Mouse (Mus musculus) embryonic facial prominence, embryonic 13.5 days (tissue): ENCODE measurements at regions not wholly inside any gene's neighbourhood (a gene's known extent, or its start where the extent isn't known, plus 50 kb on each side); places are given as distances from the start of the nearest gene placed in this dataset.
A peak's percentile ranks its signal among the peaks of the same experiment; 100 is the strongest.

ENCODE experiments used
- ATAC-seq: fragments of 200-750 bp; cut with Nextera tagmentation; 2 replicates; pipeline ENCODE4 v1.8.0; 2017; ENCODE audit warnings: low read depth; ENCODE audit not compliant: insufficient number of reproducible peaks, insufficient read depth, low FRiP score, low TSS enrichment
- H3K27ac ChIP-seq: fragments of 300-500 bp; sonication (generic); 2 replicates; pipeline ENCODE4 v1.5.1; 2015; ENCODE audit warnings: moderate library complexity, mild to moderate bottlenecking, inconsistent platforms
- H3K27me3 ChIP-seq: fragments of 300-500 bp; sonication (generic); 2 replicates; pipeline ENCODE4 v1.6.1; 2015; ENCODE audit warnings: mild to moderate bottlenecking, inconsistent platforms
- H3K36me3 ChIP-seq: fragments of 300-500 bp; sonication (generic); 2 replicates; pipeline ENCODE4 v1.6.1; 2015; ENCODE audit warnings: mild to moderate bottlenecking, inconsistent platforms
- H3K4me1 ChIP-seq: fragments of 300-500 bp; sonication (generic); 2 replicates; pipeline ENCODE4 v1.6.1; 2015; ENCODE audit warnings: inconsistent platforms
- H3K4me2 ChIP-seq: fragments of 300-500 bp; sonication (generic); 2 replicates; pipeline ENCODE4 v1.6.1; 2015; ENCODE audit warnings: moderate library complexity, mild to moderate bottlenecking, inconsistent platforms
- H3K4me3 ChIP-seq: fragments of 300-500 bp; sonication (generic); 2 replicates; pipeline ENCODE4 v1.5.1; 2015; ENCODE audit warnings: mild to moderate bottlenecking, inconsistent platforms
- H3K9ac ChIP-seq: fragments of 300-500 bp; sonication (generic); 2 replicates; pipeline ENCODE4 v1.6.1; 2015; ENCODE audit warnings: mild to moderate bottlenecking, inconsistent platforms
- H3K9me3 ChIP-seq: fragments of 300-500 bp; sonication (generic); 2 replicates; pipeline ENCODE4 v1.6.1; 2016; ENCODE audit warnings: inconsistent platforms
- WGBS: fragments of 180-500 bp; shearing (Covaris S2); methylation state at CpG from one replicate; pipeline ENCODE4 v1.1.7; 2015; ENCODE audit warnings: mixed read lengths; 5-methylcytosine and 5-hydroxymethylcytosine counted together

DNA sequence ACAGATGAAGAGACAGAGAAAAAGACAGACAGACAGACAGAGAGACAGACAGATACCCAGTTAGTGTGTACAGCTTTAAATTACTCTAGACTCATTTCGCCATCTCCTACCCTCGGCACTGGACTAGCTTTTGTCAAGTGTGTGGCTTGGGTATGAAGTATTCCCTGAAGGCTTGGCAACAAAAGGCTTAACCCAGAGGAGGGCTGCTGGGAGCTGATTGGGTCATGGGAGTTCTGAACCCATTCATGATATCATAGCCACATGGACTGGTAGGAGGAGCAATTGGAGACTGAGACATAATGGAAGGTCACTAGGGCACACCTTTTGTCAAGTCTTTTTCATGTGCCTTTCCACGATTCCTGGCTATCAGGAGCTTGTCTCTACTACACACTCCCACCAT is 223.7 kb upstream of the Vstm2b start:
- Histone ChIP-seq H3K27ac (no peak overlapping the region), H3K4me1 (no peaks in the 10 kb centered on the region), H3K9me3 (no peaks in the 10 kb centered on the region), H3K36me3 (no peaks in the 10 kb centered on the region), H3K4me2 (no peak overlapping the region), H3K27me3 (no peaks in the 10 kb centered on the region), H3K4me3 (no peak overlapping the region), H3K9ac (no peak overlapping the region)
- 70% methylated on average over 3 of the region's 3 CpGs for WGBS
- no peak for ATAC-seq

DNA sequence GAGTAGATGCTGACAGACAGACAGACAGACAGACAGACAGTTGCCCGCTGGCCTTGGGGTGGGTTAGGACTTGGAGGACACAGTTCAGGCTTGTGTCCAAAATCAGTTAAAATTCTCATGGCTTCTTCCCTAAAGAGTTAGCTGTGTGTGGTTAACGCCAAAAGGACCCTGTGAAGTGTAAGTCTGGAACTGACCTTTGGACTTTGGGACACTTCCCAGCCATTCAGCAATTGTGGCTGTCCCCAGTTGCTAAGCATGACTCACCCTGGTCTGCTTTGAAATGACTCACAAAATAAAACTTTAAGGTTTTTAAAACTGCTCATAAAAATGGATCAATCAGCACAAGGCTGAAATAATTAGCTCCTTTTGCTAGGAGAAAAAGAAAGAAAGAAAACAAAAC is 220.5 kb upstream of the Vstm2b start:
- H3K27ac ChIP-seq = no peak overlapping the region
- no peaks in the 10 kb centered on the region for H3K9me3 ChIP-seq
- peaks cover 6% of the 10 kb centered on the region for H3K4me1 ChIP-seq
- no peak overlapping the region for H3K9ac ChIP-seq
- H3K36me3 ChIP-seq = no peaks in the 10 kb centered on the region
- WGBS = 79% methylated on average over 2 of the region's 2 CpGs
- 0 out of 2 replicates have a peak, but pooled peaks cover 3% of the 10 kb centered on the region for H3K27me3 ChIP-seq
- H3K4me2 ChIP-seq = no peak overlapping the region
- no peak for ATAC-seq
- no peak overlapping the region for H3K4me3 ChIP-seq

DNA sequence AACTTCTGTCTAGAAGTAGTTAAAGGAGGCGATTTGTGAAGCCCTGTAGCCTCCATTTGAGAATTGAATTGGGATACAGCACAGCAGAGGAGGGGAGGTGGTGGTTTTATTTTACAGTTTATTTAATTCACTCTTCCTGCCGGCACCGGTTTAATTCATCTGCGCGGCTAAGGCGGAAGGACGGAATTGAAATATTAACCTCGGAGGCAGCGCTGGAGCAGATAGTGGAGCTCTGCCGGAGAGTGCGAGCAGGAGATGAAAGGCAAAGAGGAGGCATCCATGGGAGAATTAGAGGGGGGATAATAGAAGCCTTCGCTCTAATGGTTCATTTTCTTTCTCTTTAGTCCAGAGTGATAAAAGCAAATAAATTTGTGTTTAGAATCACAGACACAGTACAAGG is 217.6 kb upstream of the Vstm2b start:
- no peaks in the 10 kb centered on the region for H3K36me3 ChIP-seq
- H3K9me3 ChIP-seq = no peaks in the 10 kb centered on the region
- no peak overlapping the region for H3K4me3 ChIP-seq
- H3K27me3 ChIP-seq = 0 out of 2 replicates have a peak, but pooled peaks cover 3% of the 10 kb centered on the region
- H3K27ac ChIP-seq = no peak overlapping the region
- no peak overlapping the region for H3K9ac ChIP-seq
- 42% methylated on average over 12 of the region's 12 CpGs for WGBS
- ATAC-seq = no peak
- peaks cover 6% of the 10 kb centered on the region for H3K4me1 ChIP-seq
- H3K4me2 ChIP-seq = peak overlapping the region; percentile 11; the same call in 1 of the 2 replicates

DNA sequence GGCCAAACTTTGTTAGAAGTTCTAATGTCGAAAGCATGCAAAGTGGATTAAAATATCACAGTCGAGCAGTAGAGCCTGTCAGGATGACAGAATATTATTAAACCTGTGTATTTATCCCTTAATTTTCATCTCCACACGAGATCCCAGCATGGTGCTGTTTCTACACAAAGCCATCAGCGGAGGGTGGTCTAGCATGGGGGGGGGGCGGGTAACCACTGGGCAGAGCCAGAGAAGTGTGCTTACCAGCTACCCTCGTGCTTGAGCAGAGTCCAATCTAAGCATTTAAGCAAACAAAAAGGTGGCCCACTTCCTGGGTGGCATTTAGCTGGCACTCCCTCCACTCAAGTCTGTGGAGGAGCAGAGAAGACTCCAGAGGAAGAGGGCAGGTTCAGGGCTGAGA is 217.1 kb upstream of the Vstm2b start:
- Histone ChIP-seq H3K27ac (no peak overlapping the region), H3K4me3 (no peak overlapping the region), H3K27me3 (0 out of 2 replicates have a peak, but pooled peaks cover 3% of the 10 kb centered on the region), H3K4me2 (peak overlapping the region; percentile 11; the same call in 1 of the 2 replicates), H3K9me3 (no peaks in the 10 kb centered on the region), H3K36me3 (no peaks in the 10 kb centered on the region), H3K4me1 (peaks cover 6% of the 10 kb centered on the region), H3K9ac (no peak overlapping the region)
- no peak for ATAC-seq
- 45% methylated on average over 6 of the region's 6 CpGs for WGBS

DNA sequence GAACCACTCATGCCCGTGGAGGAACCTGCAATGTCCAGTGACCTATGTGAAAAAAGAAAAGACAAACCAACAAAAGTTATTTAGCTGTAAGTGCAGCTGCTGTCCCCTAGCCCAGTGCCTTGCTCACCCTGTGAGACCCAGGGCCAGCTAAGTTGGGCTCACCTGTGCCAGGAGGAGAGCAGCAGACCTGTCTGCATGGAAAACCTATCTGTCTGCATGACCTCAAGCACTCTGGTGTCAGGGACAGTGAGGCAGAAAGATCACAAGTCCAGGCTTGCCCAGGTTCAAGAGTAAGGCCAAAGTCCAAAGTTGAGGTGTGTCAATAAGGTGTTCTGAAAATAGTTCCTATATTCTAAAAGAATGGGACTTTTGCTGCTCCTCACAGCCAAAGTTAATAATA is 215.0 kb upstream of the Vstm2b start:
- H3K36me3 ChIP-seq = no peaks in the 10 kb centered on the region
- peaks cover 6% of the 10 kb centered on the region for H3K4me1 ChIP-seq
- H3K27ac ChIP-seq = no peak overlapping the region
- H3K4me2 ChIP-seq = no peak overlapping the region
- 54% methylated on average over 1 of the region's 1 CpGs for WGBS
- H3K27me3 ChIP-seq = 0 out of 2 replicates have a peak, but pooled peaks cover 3% of the 10 kb centered on the region
- ATAC-seq = no peak
- H3K4me3 ChIP-seq = no peak overlapping the region
- H3K9ac ChIP-seq = no peak overlapping the region
- H3K9me3 ChIP-seq = no peaks in the 10 kb centered on the region

DNA sequence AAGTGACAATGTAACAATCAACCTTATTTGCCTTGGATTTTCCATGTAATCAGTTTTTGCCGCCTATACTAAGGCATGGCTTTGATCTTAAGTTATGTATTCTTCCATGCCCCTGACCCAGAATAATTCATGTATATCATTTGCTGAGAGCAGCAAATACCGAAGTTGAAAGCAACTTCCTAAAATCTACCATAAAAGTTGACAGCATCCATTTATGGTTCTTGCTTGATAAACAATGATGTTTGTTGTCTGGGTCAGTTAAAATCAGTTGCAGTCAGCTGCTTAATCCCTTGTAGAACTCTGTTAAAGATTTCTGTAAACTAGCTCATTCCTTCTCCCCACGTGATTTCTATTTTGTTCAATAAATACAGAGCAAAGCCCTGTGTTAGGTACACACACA is 214.5 kb upstream of the Vstm2b start:
- Histone ChIP-seq H3K4me3 (no peak overlapping the region), H3K9me3 (no peaks in the 10 kb centered on the region), H3K4me1 (peaks cover 6% of the 10 kb centered on the region), H3K4me2 (no peak overlapping the region), H3K27ac (no peak overlapping the region), H3K9ac (no peak overlapping the region), H3K36me3 (no peaks in the 10 kb centered on the region), H3K27me3 (0 out of 2 replicates have a peak, but pooled peaks cover 3% of the 10 kb centered on the region)
- WGBS = 52% methylated on average over 3 of the region's 3 CpGs
- no peak for ATAC-seq

DNA sequence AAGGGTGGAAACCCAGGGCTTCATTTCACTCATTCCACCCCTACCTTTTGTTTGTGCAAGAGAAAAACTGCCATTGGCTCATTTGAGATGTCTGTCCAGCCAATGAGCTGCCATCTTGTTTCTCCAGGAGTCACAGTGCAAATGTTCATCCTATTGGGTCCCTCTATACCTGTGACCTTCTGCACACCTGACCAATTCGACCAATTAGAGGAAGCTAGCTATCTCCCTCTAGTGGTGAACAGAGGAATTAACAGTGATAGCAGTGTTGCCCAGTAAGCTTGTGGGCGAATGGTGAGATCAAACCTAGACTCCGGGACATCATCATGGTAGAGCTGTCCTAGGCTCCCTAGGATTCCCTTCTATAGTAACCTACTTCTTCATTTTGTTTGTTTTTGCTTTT is 211.1 kb upstream of the Vstm2b start:
- Histone ChIP-seq H3K4me1 (no peaks in the 10 kb centered on the region), H3K9me3 (no peaks in the 10 kb centered on the region), H3K4me2 (no peak overlapping the region), H3K27ac (no peak overlapping the region), H3K27me3 (no peaks in the 10 kb centered on the region), H3K9ac (no peak overlapping the region), H3K4me3 (no peak overlapping the region), H3K36me3 (no peaks in the 10 kb centered on the region)
- ATAC-seq = no peak
- WGBS = 86% methylated on average over 3 of the region's 3 CpGs

DNA sequence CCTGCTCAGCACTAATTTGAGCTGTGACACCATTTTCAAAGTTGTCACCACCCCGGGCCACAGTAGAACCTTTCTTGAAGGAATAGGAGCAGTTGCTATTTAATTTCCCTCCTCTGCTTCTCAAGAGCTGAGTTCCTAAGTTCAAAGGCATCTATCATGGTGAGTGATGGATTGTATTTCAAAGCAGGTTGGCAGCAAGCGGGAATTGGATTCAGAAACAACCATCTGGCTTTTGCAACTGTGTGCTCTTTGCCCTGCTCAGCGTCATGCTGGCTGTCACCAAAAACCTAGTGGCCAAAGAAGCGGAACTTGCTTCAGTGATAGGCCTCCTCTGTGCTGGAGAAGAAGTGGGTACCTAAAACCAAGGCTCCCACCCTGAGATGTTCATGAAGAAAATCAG is 209.6 kb upstream of the Vstm2b start:
- no peaks in the 10 kb centered on the region for H3K9me3 ChIP-seq
- H3K4me1 ChIP-seq = no peaks in the 10 kb centered on the region
- H3K4me2 ChIP-seq = no peak overlapping the region
- no peak overlapping the region for H3K9ac ChIP-seq
- 64% methylated on average over 4 of the region's 4 CpGs for WGBS
- ATAC-seq = no peak
- no peak overlapping the region for H3K4me3 ChIP-seq
- no peak overlapping the region for H3K27ac ChIP-seq
- H3K36me3 ChIP-seq = no peaks in the 10 kb centered on the region
- no peaks in the 10 kb centered on the region for H3K27me3 ChIP-seq

DNA sequence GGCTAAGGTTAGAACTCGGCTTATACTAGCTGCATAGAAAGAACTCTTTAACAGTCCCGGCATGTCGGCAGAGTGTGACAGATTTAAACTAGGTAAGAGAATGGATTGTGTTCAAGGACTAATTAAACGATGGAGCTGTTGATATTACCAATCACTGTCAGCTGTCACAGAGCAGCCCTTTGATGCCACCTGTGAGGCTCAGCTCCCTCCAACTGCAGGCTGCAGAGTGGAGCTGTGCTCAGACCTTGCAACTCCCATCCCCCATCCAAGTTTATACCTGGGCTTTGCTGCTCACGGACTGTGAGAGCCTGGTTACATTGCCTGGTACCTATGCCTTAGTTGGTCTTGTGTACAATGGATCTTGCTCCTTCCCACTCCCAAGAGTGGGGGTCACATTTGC is 204.4 kb upstream of the Vstm2b start:
- Histone ChIP-seq H3K27ac (no peak overlapping the region), H3K9me3 (no peaks in the 10 kb centered on the region), H3K4me2 (no peak overlapping the region), H3K9ac (no peak overlapping the region), H3K4me1 (no peaks in the 10 kb centered on the region), H3K4me3 (no peak overlapping the region), H3K36me3 (no peaks in the 10 kb centered on the region), H3K27me3 (no peaks in the 10 kb centered on the region)
- no peak for ATAC-seq
- WGBS = 70% methylated on average over 5 of the region's 5 CpGs

DNA sequence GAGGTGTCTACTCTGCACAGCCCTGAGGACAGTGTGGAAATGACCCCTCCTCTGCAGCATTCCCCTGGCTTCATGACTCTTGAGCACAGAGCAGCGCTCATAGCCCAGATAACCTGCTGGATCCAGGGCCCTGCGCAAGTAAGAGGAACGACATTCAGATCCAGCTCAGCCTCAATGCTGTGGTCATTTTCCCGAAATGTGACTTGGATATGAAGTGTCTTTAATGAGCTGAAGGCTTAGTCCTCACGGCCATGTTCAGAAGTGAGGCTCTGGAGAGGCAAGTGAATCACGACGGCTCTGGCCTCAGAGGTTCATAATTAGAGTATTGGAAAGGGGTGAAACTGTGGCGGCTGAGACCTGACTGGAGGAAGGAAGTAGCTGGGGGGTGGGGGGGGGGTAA is 200.6 kb upstream of the Vstm2b start:
- Histone ChIP-seq H3K4me1 (no peaks in the 10 kb centered on the region), H3K27me3 (no peaks in the 10 kb centered on the region), H3K4me2 (no peak overlapping the region), H3K9ac (no peak overlapping the region), H3K36me3 (no peaks in the 10 kb centered on the region), H3K4me3 (no peak overlapping the region), H3K9me3 (no peaks in the 10 kb centered on the region), H3K27ac (no peak overlapping the region)
- WGBS = 73% methylated on average over 8 of the region's 8 CpGs
- ATAC-seq = no peak

DNA sequence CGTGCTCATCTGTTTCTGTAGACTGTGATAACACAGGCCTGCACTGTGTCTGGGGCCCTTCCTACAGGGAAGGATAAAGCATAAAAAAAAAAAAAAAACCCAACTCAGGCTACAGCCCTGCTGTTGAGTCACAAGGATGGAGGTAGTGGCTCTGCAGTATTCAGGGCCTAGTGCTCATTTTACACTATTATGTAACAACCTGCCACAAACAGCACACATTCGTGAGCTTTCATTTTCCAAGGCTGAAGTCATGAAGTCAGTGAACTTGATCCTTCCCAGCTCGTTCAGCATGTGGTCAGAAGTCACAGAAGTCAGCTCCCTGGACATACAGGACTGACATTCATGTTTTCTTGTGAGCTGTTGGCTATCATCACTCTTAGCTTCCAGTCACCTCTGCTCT is 199.8 kb upstream of the Vstm2b start:
- Histone ChIP-seq H3K4me3 (no peak overlapping the region), H3K9ac (no peak overlapping the region), H3K4me1 (no peaks in the 10 kb centered on the region), H3K36me3 (no peaks in the 10 kb centered on the region), H3K9me3 (no peaks in the 10 kb centered on the region), H3K27me3 (no peaks in the 10 kb centered on the region), H3K27ac (no peak overlapping the region), H3K4me2 (no peak overlapping the region)
- ATAC-seq = no peak
- 41% methylated on average over 3 of the region's 3 CpGs for WGBS

DNA sequence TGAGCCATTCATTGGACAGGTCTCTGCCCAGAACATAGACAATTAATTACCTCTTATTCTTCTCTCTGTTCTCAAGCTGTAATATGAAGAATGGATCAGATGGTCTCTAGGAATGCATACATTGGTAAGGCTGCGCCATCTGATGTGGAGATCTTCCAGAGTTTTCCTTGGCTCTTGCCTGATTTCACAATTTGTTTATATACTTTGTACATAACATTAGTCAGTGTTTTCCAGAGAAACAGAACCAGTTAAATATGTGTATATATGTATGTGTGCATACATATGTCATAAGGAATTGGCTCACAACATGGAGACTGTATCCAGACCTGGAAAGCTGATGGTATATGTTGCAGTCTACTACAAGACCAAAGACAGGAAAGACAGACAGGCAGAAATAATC is 198.5 kb upstream of the Vstm2b start:
- no peak overlapping the region for H3K4me3 ChIP-seq
- no peaks in the 10 kb centered on the region for H3K36me3 ChIP-seq
- H3K4me1 ChIP-seq = no peaks in the 10 kb centered on the region
- no peak overlapping the region for H3K9ac ChIP-seq
- no peak overlapping the region for H3K4me2 ChIP-seq
- ATAC-seq = no peak
- no peaks in the 10 kb centered on the region for H3K27me3 ChIP-seq
- no peak overlapping the region for H3K27ac ChIP-seq
- no peaks in the 10 kb centered on the region for H3K9me3 ChIP-seq
- WGBS = 86% methylated on average over 1 of the region's 1 CpGs

DNA sequence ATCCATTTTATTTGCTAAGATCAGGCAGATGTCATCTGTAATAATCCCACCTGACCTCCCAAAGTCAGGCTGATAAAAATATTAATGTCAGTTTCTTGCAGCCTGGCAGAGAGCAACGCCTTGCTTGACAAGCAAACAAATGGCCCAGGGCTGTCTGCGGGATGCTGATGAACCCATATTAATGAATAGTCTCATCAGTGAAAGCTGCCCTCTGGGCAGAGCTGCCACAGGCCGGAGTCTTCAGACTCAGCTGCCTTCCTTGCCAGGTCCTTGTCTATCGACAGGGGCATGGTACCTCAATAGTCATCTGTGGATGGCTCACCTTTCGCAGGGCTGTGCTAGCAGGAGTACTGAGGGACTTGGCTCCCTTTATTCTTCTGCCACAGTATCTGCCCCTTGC is 197.5 kb upstream of the Vstm2b start:
- Histone ChIP-seq H3K27ac (no peak overlapping the region), H3K27me3 (no peaks in the 10 kb centered on the region), H3K4me3 (no peak overlapping the region), H3K4me1 (no peaks in the 10 kb centered on the region), H3K9ac (no peak overlapping the region), H3K4me2 (no peak overlapping the region), H3K9me3 (no peaks in the 10 kb centered on the region), H3K36me3 (no peaks in the 10 kb centered on the region)
- 84% methylated on average over 5 of the region's 5 CpGs for WGBS
- no peak for ATAC-seq
